Mouse (Mus musculus) CH12.LX (cell line): ENCODE results near the gene Golga4.

Experiments used
- CHD2 ChIP-seq: IDR thresholded peaks from 2 replicates; pipeline ENCODE4 v1.6.1; 2011; ENCODE audit warnings: low read length, improper control_type of control experiment
- CTCF ChIP-seq, 2 experiments: IDR thresholded peaks in 1 of 2; conservative IDR thresholded peaks in 1 of 2; 2 replicates each; pipeline ENCODE4 v1.5.1; 2011 to 2012; ENCODE audit warnings: low read depth in 2 of 2, low read length in 2 of 2, improper control_type of control experiment in 1 of 2, inconsistent platforms in 1 of 2, mild to moderate bottlenecking in 1 of 2, moderate library complexity in 1 of 2
- HCFC1 ChIP-seq: IDR thresholded peaks from 2 replicates; pipeline ENCODE4 v1.6.1; 2012; ENCODE audit warnings: low read depth, mild to moderate bottlenecking, inconsistent platforms, low read length, improper control_type of control experiment
- KAT2A ChIP-seq: IDR thresholded peaks from 2 replicates; pipeline ENCODE4 v1.6.1; 2012; ENCODE audit warnings: low read length, improper control_type of control experiment, inconsistent platforms; ENCODE audit not compliant: insufficient replicate concordance
- MAFK ChIP-seq: IDR thresholded peaks from 2 replicates; pipeline ENCODE4 v1.6.1; 2011; ENCODE audit warnings: low read length, improper control_type of control experiment; ENCODE audit not compliant: insufficient replicate concordance
- MEF2A ChIP-seq: IDR thresholded peaks from 2 replicates; pipeline ENCODE4 v1.6.1; 2014; ENCODE audit warnings: low read depth, mild to moderate bottlenecking, inconsistent platforms, low read length, improper control_type of control experiment, borderline replicate concordance
- RAD21 ChIP-seq: IDR thresholded peaks from 2 replicates; pipeline ENCODE4 v1.6.1; 2011; ENCODE audit warnings: low read depth, mild to moderate bottlenecking, low read length, improper control_type of control experiment, moderate library complexity
- SIN3A ChIP-seq: IDR thresholded peaks from 2 replicates; pipeline ENCODE4 v1.6.1; 2012; ENCODE audit warnings: low read length, improper control_type of control experiment, inconsistent platforms
- TCF12 ChIP-seq: IDR thresholded peaks from 2 replicates; pipeline ENCODE4 v1.6.1; 2014; ENCODE audit warnings: low read depth, mild to moderate bottlenecking, inconsistent platforms, low read length, improper control_type of control experiment
- USF1 ChIP-seq: IDR thresholded peaks from 2 replicates; pipeline ENCODE4 v1.6.1; 2014; ENCODE audit warnings: low read depth, mild to moderate bottlenecking, inconsistent platforms, low read length, improper control_type of control experiment

GRCm38 (mm10) chr9:118574911-118575310 lies 68.8 kb downstream of the Golga4 start:
- TF ChIP-seq RAD21, result no peak
- TF ChIP-seq MAFK, result no peak
- TF ChIP-seq CTCF (conservative IDR thresholded peaks at IDR 0.05 in 1 of 2, IDR thresholded peaks at IDR 0.05 in 1 of 2; ENCODE audit: low read depth in 2 of 2, low read length in 2 of 2), result no peak
- TF ChIP-seq USF1, result no peak
- no peak for TF ChIP-seq SIN3A
- TF ChIP-seq KAT2A, result no peak
- no peak for TF ChIP-seq TCF12
- TF ChIP-seq CHD2, result no peak
- TF ChIP-seq MEF2A, result no peak
- no peak for TF ChIP-seq HCFC1
